Mouse (Mus musculus) heart, postnatal 36 days (tissue): ENCODE results near the gene 3110018I06Rik. TPM values are rescaled to one million over a fixed set of nuclear protein-coding genes. Genes with fewer than 3 reads are reported as not detected.
A peak's percentile ranks its signal among the peaks of the same experiment; 100 is the strongest.

Experiments used
- DNase-seq, 2 experiments: peaks; one replicate each; pipeline ENCODE4 v3.0.0; 2021 to 2022
- intact Hi-C: fragments of 180-260 bp; cut with DNase I; formaldehyde crosslinking; loops from one replicate; pipeline ENCODE4 v1.15.1; 2025
- total RNA-seq, 2 experiments: library from RNA; stranded (reverse); gene quantifications; 2 replicates each; pipeline ENCODE4 v1.2.3; 2021

Gene 3110018I06Rik
- total RNA-seq = not detected

DNA sequence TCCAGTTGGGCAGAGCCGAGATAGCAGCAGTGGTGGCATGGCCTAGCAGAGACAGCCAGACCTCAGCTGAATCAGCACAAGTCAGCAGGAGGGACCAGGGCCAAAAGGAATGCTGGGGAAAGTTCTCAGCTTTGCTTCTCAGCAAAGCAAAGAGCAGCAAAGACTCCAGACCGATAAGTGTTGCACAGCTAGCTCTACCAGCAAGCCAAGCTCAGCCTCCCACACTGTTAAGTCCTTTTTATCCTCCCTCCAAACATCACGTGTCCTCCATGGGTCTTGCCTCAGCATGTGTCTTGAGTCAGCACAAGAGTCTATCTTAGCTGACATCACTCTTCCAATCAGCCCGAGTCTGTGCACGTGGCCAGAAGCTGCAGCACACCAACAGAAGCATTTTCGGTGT lies at the start of gene 3110018I06Rik:
TSS of gene 3110018I06Rik (plus strand) at position 262 of the 400 bp plus-strand sequence.
- intact Hi-C loops = no loop called here
- no peak for DNase-seq

DNA sequence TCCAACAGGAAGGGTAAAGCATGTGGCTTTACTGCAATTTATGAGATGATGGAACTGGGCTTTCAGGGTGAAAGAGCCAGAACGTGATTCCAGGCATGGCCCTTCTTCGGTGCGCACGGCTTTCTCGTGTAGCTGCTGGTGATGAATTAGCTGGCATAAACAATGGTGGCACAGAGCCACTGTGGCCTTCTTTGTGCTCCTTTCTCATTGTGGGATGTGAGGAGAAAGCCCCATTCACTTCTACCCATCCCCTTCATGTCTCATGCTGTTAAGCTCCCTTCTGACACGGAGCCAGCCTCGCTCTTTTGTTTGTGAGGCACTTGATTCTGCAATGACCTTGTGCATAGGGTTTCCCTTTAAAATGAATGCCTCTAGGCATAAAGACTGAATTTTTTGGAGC lies 43.8 kb upstream of the 3110018I06Rik start:
- intact Hi-C loops = no loop called here
- no peak for DNase-seq

DNA sequence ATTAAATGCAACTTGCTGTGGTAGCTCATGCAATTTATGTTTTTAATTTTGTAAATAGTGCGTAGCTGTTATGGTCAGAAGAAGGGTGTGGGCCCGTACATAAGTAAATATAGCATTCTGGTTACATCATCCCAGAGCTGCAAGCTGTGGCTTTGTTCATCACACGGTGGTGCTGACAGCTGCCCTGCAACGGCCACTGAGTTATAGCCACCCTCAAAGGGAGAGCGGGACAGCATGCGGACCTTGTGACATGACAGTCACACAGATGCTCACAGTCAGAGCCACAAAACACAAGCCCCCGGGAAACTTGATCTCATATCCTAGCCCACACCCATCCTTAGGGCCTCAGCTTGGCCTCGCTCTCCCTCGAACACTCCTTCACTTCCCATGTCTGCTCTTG lies 30.6 kb upstream of the 3110018I06Rik start:
- DNase-seq = no peak
- intact Hi-C loops = no loop called here

DNA sequence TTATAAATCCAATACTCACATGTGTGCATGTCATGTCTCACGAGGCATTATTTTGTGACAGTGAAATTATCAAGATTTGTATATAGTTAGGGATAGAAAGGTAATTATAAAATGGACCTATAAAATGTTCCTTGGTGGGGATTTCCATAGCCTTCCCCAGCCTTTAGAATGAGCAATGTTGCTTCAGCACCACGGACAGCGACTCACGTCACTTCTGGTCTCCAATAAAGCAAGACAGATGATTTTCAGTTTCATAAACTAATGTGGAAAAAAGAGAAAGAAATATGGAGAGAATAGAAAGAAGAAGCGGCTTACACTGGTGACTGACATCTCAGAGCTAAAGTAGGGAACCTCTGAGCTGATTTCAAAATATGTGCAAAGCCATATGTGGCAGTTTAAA lies 23.7 kb upstream of the 3110018I06Rik start:
- intact Hi-C loops = loop anchor here (10.0 kb wide), 1 partner anchor 530 kb away; no protein-coding TSS in a partner anchor
- DNase-seq = peak; percentile 29 to 67

DNA sequence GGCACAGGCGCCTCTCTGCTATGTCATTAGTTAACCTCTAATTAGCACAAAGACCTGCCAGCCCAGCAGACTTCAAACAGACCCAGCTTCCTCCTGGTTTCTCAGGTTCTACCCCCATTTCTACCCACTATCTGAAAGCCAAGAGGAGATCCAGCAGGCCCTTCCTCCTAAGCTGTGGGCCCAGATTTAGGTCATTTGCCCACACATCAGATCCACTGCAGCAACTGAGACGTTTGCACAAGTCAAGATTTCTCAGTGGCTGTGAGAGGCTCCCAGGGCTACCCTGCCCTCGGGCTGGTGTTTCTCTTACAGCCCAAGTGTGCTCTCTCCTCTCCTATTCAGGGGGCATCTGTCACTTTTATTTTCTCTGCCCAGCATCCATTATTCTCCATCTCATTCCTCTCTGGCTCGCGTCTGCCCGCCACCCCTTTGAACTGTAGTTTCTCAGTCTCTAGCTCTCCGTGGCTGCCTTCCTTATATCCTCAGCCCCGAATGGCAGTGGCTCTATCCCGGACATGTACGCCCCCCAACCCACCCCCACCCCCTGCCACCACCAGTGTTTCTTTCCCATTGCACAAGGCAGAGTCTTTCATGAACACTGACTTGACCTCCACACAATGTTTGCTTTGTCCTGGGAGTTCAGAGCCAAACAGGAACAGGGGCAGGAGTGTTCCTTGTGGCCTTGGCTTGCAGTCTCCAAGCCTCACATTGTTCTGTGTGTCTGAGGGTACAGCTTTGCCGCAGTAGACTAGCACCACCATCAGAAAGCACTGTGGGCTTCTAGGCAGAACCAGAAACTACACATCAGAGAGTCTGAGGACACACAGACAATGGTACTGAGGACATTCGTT lies 11.8 kb upstream of the 3110018I06Rik start:
- no peak for DNase-seq
- intact Hi-C loops = no loop called here

DNA sequence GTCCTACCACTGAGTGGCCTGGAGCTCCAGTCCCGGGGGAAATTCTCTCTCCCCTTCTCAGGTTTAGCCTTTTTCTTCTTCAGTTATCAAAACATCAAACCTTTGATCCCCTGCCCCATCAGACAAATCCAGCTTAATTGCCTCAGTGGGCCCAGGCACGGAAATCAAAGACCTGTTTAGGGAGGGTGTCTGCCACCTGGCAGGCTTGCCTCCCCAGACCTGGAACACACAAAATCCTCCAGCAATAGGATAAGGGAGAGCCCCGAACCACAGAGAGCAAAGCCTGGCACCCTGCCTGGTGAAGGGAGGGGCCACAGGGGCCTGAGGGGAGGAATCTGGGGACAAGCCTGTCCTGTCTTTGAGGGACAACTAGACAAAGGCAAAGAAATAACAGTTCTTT lies 9.1 kb upstream of the 3110018I06Rik start:
- DNase-seq = no peak
- intact Hi-C loops = no loop called here

DNA sequence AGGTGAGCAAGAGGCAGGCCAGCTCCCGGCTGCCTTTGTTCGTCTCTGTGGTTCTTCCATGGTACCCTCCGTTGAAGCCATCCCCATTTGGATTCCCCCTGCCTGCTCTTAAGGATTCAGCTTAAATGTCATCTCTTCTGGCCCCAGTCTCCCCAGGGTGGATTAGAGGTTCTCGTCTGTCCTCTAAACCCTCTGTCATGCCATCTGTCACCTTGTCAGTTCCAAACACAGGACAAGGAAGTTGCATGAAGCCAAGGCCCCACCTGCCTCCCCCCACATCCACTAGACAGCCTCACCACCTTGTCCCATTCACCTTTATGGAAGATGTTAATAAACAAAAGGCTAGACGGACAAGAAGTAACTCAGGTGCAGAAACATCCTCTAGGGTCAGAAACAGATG lies 5.4 kb upstream of the 3110018I06Rik start:
- intact Hi-C loops = no loop called here
- no peak for DNase-seq

DNA sequence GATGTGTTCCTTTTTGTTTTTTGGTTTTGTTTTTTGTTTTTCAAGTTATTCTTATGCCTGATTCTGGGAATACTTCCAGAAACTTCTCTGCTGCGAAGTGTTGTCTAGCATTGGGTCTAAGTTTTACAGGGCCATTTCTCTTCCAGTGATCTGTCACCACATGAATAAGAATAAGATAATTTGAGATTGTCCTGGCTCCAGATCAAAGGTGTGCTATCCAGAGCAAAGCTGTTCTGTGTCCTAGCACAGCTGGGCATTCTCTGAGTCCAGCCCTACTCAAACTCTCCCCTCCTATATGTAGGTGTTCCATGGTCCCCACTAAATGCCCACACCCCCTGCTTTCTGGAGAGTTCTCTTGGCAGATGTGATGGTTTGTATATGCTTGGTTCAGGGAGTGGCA lies 2.9 kb downstream of the 3110018I06Rik start:
- intact Hi-C loops = no loop called here
- no peak for DNase-seq

DNA sequence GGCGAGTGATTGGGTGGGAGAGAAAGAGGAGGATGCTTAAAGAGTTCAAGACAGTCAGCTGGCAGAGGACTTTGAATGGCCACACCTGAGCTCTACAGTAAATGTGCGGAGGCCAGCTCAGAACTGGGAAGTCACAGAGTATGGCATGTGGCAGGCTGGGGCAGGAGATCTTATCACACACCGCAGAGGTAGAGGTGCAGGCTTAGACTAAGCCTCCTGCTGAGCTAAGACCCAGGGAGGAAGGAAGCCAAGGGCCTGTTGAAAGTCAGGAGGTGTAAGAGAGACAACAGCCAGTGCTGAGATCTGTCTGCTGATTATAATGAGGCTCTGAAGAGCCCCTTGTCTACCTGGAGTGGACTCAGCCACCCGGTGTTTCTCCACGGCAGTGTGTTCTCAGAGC lies 8.5 kb downstream of the 3110018I06Rik start:
- DNase-seq = no peak
- intact Hi-C loops = no loop called here

DNA sequence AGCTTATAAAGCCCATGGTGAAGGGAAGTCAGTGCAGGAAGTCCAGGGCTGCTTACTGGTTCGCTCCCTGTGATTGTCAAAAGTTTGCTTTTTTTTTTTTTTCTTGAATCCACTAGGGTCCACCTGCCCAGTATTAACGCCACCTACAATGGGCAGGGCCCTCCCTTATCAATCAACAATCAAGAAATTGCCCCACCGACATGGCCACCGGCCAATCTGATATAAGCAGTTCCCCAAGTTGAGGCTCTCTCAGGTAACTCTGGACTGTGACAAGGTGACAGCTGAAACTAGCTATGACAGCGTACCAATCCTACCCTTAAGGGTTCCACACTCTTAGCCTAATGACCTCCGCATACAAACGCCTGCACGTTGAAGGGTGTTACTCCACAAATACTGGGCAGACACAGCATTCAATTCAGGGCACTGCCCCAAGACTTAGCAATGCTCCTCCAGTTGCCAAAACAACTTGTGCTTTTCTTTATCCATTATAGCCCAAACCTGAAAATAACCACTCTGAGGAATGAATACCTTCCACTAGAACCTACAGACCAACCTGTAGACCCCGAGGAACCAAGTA lies 21.3 kb downstream of the 3110018I06Rik start:
- DNase-seq = no peak
- intact Hi-C loops = no loop called here

DNA sequence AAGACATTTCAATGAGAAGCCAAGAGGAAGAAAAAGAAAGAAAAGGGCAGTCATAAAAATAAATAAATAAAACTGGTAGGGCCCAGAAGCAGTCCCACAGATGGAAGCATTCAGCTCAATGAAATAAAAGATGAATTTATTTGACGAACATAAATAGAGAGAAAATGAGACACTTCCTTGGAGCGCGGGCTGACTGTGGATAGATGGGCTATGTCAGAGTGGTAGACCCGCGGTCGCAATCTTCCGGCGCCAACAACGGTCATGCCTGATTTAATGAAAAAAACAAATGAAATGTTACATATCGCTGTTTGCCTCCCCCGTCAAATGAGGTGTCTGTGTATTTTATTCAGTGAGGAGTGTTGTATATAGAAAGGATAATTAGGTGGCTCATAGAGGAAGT lies 22.7 kb downstream of the 3110018I06Rik start:
- intact Hi-C loops = no loop called here
- no peak for DNase-seq

DNA sequence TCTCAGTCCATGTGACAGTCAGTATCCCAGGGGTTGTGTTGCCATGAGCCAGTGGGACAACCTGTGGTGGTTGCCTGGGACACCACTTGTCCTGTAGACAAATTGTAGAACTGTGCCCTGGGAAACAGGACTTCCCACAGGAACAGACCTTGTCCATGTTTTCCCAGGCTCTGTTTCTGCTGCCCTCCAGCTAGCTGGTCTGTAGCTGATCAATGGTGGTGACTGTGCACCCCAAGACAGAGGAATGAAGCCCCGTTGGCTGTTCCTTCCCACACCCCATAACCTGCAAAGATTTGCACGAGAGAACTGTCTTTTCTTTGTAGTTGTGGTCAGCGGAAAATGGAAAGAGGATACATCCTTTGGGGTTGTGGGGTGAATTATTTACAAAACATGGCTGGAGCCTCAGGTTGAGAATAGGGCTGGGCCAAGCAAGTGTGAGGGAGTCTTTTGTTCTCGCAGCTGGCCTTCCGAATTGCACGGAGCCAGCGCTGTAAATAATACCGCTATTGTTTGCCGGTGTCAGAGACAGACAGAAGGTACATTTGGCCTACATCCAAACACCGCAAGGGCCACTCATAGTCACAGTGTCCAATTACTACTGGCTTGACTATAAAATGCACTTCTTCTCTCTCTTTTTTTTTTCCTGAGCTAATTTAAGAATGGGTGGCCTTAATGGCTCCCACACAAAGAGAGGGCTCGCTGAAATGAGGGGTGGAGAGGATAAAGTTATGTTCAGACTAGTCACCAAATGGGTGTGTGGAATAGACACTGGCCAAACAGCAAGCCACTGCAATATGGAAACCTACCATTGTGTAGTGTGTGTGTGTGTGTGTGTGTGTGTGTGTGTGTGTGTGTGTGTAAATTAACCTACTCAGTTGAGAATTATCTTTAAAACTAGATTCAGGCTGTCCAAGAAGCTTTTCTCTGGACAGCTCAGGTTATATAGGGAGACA lies 28.1 kb downstream of the 3110018I06Rik start:
- DNase-seq = no peak
- intact Hi-C loops = no loop called here

DNA sequence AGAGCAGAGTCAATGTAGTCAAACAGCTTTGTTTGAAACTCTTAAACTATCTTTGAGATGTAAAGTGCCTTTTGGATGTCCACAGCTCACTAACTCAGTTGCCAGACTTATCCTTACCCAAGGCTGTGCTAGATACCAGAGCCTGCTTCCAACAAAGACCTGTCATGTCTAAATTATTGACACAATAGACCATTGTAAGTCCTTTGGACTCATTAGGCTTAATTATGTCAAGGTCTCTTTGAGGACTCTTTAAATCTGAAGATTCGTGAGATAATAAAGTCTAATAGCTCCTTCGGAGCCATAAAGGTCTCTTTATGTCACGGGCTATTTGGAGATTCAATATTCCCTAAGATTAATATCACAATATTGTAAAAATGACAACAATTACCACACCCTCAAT lies 32.5 kb downstream of the 3110018I06Rik start:
- intact Hi-C loops = no loop called here
- no peak for DNase-seq

DNA sequence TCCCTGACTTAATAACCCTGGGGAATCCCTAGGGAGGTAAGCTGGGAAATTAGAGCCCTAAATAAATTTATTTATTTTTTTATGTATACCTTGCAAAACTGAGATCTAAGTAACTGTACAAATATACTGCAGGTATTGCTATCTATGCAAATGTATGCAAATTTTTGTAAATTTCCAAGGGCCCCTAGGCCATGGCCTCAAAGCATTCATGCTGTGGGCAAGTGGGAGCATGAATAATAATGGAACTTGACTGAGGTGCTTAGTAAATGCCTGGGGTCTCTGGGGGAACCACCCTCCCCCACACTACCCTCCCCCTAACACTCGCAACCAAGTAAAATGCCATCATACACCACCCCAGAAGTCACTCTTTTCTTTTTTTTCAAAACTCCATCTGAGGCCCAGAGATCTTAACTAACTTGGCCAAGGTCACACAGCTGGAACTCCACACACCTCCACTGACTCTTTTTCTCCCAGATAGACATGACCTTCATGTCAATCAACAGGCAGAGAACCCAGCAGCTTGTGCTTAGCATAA lies 40.0 kb downstream of the 3110018I06Rik start:
- no peak for DNase-seq
- intact Hi-C loops = no loop called here

DNA sequence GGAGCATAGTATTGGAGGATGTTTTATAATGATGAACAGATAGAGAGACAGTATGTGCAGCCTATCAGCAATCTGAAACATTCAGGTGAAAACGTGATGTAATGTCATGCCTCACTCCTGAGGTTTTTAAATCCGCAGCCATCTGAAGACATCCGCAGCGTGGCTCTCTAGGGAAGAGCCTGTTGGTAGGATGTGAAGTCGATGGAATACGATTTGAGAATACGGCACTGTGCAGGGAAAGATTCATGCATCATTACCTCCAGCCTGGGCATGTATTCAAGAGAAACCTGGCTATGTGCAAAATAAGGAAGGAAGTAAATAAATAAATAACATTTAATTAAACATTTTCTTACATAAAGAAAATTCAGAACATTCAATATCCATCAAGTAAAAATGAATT lies 44.4 kb downstream of the 3110018I06Rik start:
- DNase-seq = no peak
- intact Hi-C loops = no loop called here
